Mouse (Mus musculus) myocyte (in vitro differentiated cells): Measurements from ENCODE around the gene Gltp.

Source experiments
- MAX ChIP-seq: IDR thresholded peaks from one replicate; pipeline ENCODE4 v1.6.1; 2011; ENCODE audit warnings: low read depth, mild to moderate bottlenecking, control low read depth
- POLR2A ChIP-seq: IDR thresholded peaks from one replicate; pipeline ENCODE4 v1.6.1; 2011; ENCODE audit warnings: low read depth, mild to moderate bottlenecking, control low read depth, moderate library complexity; ENCODE audit not compliant: insufficient read length
- POLR2AphosphoS2 ChIP-seq: IDR thresholded peaks from one replicate; pipeline ENCODE4 v1.6.1; 2011; ENCODE audit warnings: low read depth, control low read depth; ENCODE audit not compliant: insufficient read length
- REST ChIP-seq: IDR thresholded peaks from one replicate; pipeline ENCODE4 v1.6.1; 2011; ENCODE audit warnings: mild to moderate bottlenecking, control low read depth, moderate library complexity; ENCODE audit not compliant: insufficient read depth, insufficient read length
- SRF ChIP-seq: IDR thresholded peaks from one replicate; pipeline ENCODE4 v1.6.1; 2011; ENCODE audit warnings: low read depth; ENCODE audit not compliant: control insufficient read depth, insufficient read length

- no peak for TF ChIP-seq POLR2A
- no peak for TF ChIP-seq POLR2AphosphoS2
- TF ChIP-seq MAX: no peak
- TF ChIP-seq REST: no peak
- no peak for TF ChIP-seq SRF
Observed at GRCm38 (mm10) chr5:114738707-114739241, 48.0 kb upstream of the Gltp start.
